Mouse (Mus musculus) 3134 (cell line): ENCODE data around the gene Brd1.
"Not testable (repeated sequence)": the region's sequence is repeated elsewhere in the genome, so short reads cannot be mapped to it uniquely, and the experiment has no call there.

Source experiments
- DNase-seq: peaks from one replicate; pipeline ENCODE4 v3.0.0-alpha.2; 2011; ENCODE audit warnings: low spot score; ENCODE audit not compliant: insufficient read length; ENCODE audit errors: extremely low read depth

The Brd1 gene

GRCm38 (mm10) chr15:88732405-88733020 lies 1.5 kb downstream of the Brd1 start:
- DNase-seq = no peak

GRCm38 (mm10) chr15:88730717-88731116 lies 3.3 kb downstream of the Brd1 start:
- no peak for DNase-seq

GRCm38 (mm10) chr15:88727204-88727603 lies 6.8 kb downstream of the Brd1 start:
- no peak for DNase-seq

- no peak for DNase-seq
These were observed 9.0 kb downstream of the Brd1 start for GRCm38 (mm10) chr15:88725036-88725435.

- DNase-seq = no peak
These were observed 9.7 kb downstream of the Brd1 start for GRCm38 (mm10) chr15:88724311-88724710.

GRCm38 (mm10) chr15:88723205-88723604 lies 10.8 kb downstream of the Brd1 start:
- no peak for DNase-seq

- DNase-seq = no peak
These were observed 16.8 kb downstream of the Brd1 start for GRCm38 (mm10) chr15:88717239-88717638.

- DNase-seq = no peak
These were observed 17.7 kb downstream of the Brd1 start for GRCm38 (mm10) chr15:88716350-88716749.

GRCm38 (mm10) chr15:88714021-88714589 lies 19.9 kb downstream of the Brd1 start:
- no peak for DNase-seq

GRCm38 (mm10) chr15:88712501-88712900 lies 21.5 kb downstream of the Brd1 start:
- DNase-seq = no peak

GRCm38 (mm10) chr15:88709878-88710277 lies 24.2 kb downstream of the Brd1 start:
- DNase-seq = no peak

GRCm38 (mm10) chr15:88708657-88709511 lies 25.1 kb downstream of the Brd1 start:
- DNase-seq = no peak

- DNase-seq = no peak
These were observed 25.8 kb downstream of the Brd1 start for GRCm38 (mm10) chr15:88708204-88708603.

- DNase-seq = not testable (repeated sequence)
These were observed 27.0 kb downstream of the Brd1 start for GRCm38 (mm10) chr15:88706987-88707386.

GRCm38 (mm10) chr15:88706320-88706719 lies 27.7 kb downstream of the Brd1 start:
- no peak for DNase-seq

- no peak for DNase-seq
These were observed 29.7 kb downstream of the Brd1 start for GRCm38 (mm10) chr15:88704284-88704683.

- no peak for DNase-seq
These were observed 31.5 kb downstream of the Brd1 start for GRCm38 (mm10) chr15:88702501-88702900.

- no peak for DNase-seq
These were observed 33.3 kb downstream of the Brd1 start for GRCm38 (mm10) chr15:88700759-88701158.

- no peak for DNase-seq
These were observed 34.5 kb downstream of the Brd1 start for GRCm38 (mm10) chr15:88699508-88699907.

- DNase-seq = no peak
These were observed 36.4 kb downstream of the Brd1 start for GRCm38 (mm10) chr15:88697586-88697985.

GRCm38 (mm10) chr15:88696055-88696454 lies 38.0 kb downstream of the Brd1 start:
- no peak for DNase-seq

- no peak for DNase-seq
These were observed 40.0 kb downstream of the Brd1 start for GRCm38 (mm10) chr15:88694033-88694432.
